Mouse (Mus musculus): ENCODE results near the gene Dcst2. TPM values are rescaled to one million over a fixed set of nuclear protein-coding genes. Genes with fewer than 3 reads are reported as not detected.

The Dcst2 gene
- total and polyA plus RNA-seq, 2 experiments from 2014 or later, result 0.51 TPM; not detected in 1

DNA sequence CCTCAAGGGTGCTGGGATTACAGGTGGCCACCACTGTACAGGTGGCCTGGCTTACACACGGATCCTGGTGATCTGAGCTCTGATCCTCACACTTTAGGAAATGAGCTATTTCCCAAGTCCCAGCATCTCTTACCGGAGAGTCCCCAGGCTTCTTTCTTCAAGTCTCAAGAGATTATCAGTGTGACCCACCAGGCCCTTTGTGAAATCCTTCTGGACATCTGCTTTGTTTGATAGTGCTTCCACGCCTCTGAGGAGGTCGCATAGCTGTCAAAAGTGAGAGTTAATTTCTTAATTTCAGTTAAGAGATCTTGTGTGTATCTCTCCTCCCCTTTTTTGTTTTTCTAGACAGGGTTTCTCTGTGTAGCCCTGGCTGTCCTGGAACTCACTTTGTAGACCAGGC lies 64.1 kb downstream of the Dcst2 start:
- no peaks in the 10 kb centered on the region for H3K9me3 ChIP-seq (ENCODE audit: low read length)
- ATAC-seq (ENCODE audit: low FRiP score) (no peak), DNase-seq (ENCODE audit: low spot score) (no peak)
- H3K4me1 ChIP-seq (ENCODE audit: insufficient read depth, low read length), result peaks cover under 1% of the 10 kb centered on the region; the same call in 1 of the 2 replicates
- H3K4me2 ChIP-seq (ENCODE audit: low read depth, low read length, poor library complexity, severe bottlenecking), result no peak overlapping the region
- no peak overlapping the region for H3K9ac ChIP-seq (replicated peaks; ENCODE audit: low read length, poor library complexity, severe bottlenecking)
- no peak for TF ChIP-seq CTCF (IDR thresholded peaks at IDR 0.05)
- no peak overlapping the region for H3K4me3 ChIP-seq (ENCODE audit: low read depth, low read length)
- no peaks in the 10 kb centered on the region for H3K27me3 ChIP-seq (ENCODE audit: insufficient read depth, low read length)
- H3K27ac ChIP-seq (ENCODE audit: low read depth, low read length), result no peak overlapping the region
- H3K36me3 ChIP-seq (ENCODE audit: insufficient read depth, low read length), result peaks cover 4% of the 10 kb centered on the region; the same call in 1 of the 2 replicates
- 80% methylated on average over 4 of the region's 4 CpGs for WGBS

Other genes with a start within 250 kb of the Dcst2 start
- gene Pklr, start 225.8 kb upstream of the Dcst2 start, total RNA-seq (2014; rRNA removed), result 0.47 TPM in 1 of 2 replicates, not detected in the other
- gene Pklr, start 225.8 kb upstream of the Dcst2 start, polyA plus RNA-seq (2015; fragmentation: Nextera tagmentation; extraction: Ambion mirVana), result 0.05 and 0.10 TPM in 2 replicates
- 94.8 and 97.8 TPM in 2 replicates for gene Hcn3, start 201.8 kb upstream of the Dcst2 start, total RNA-seq (2014; rRNA removed)
- gene Hcn3, start 201.8 kb upstream of the Dcst2 start, polyA plus RNA-seq (2015; fragmentation: Nextera tagmentation; extraction: Ambion mirVana), result 44.8 and 46.7 TPM in 2 replicates
- 38.9 and 44.5 TPM in 2 replicates for gene Clk2, start 197.2 kb upstream of the Dcst2 start, total RNA-seq (2014; rRNA removed)
- 12.1 and 12.6 TPM in 2 replicates for gene Clk2, start 197.2 kb upstream of the Dcst2 start, polyA plus RNA-seq (2015; fragmentation: Nextera tagmentation; extraction: Ambion mirVana)
- gene Scamp3, start 184.5 kb upstream of the Dcst2 start, total RNA-seq (2014; rRNA removed), result 71.1 and 84.8 TPM in 2 replicates
- gene Scamp3, start 184.5 kb upstream of the Dcst2 start, polyA plus RNA-seq (2015; fragmentation: Nextera tagmentation; extraction: Ambion mirVana), result 151 and 158 TPM in 2 replicates
- 12.7 and 22.2 TPM in 2 replicates for gene Fam189b, start 178.8 kb upstream of the Dcst2 start, total RNA-seq (2014; rRNA removed)
- 32.5 and 37.5 TPM in 2 replicates for gene Fam189b, start 178.8 kb upstream of the Dcst2 start, polyA plus RNA-seq (2015; fragmentation: Nextera tagmentation; extraction: Ambion mirVana)
- gene Gba, start 159.0 kb upstream of the Dcst2 start, total RNA-seq (2014; rRNA removed), result 56.8 and 64.6 TPM in 2 replicates
- gene Gba, start 159.0 kb upstream of the Dcst2 start, polyA plus RNA-seq (2015; fragmentation: Nextera tagmentation; extraction: Ambion mirVana), result 46.1 and 48.3 TPM in 2 replicates
- gene Thbs3, start 146.8 kb upstream of the Dcst2 start, total RNA-seq (2014; rRNA removed), result 38.5 and 42.9 TPM in 2 replicates
- 39.0 and 47.6 TPM in 2 replicates for gene Thbs3, start 146.8 kb upstream of the Dcst2 start, polyA plus RNA-seq (2015; fragmentation: Nextera tagmentation; extraction: Ambion mirVana)
- 101 and 108 TPM in 2 replicates for gene Mtx1, start 134.9 kb upstream of the Dcst2 start, total RNA-seq (2014; rRNA removed)
- 176 and 189 TPM in 2 replicates for gene Mtx1, start 134.9 kb upstream of the Dcst2 start, polyA plus RNA-seq (2015; fragmentation: Nextera tagmentation; extraction: Ambion mirVana)
- 2.8 and 3.8 TPM in 2 replicates for gene Muc1, start 132.9 kb upstream of the Dcst2 start, total RNA-seq (2014; rRNA removed)
- gene Muc1, start 132.9 kb upstream of the Dcst2 start, polyA plus RNA-seq (2015; fragmentation: Nextera tagmentation; extraction: Ambion mirVana), result 0.52 and 1.5 TPM in 2 replicates
- gene Krtcap2, start 116.0 kb upstream of the Dcst2 start, total RNA-seq (2014; rRNA removed), result 74.7 and 93.9 TPM in 2 replicates
- 219 TPM in 2 replicates for gene Krtcap2, start 116.0 kb upstream of the Dcst2 start, polyA plus RNA-seq (2015; fragmentation: Nextera tagmentation; extraction: Ambion mirVana)
- gene Trim46, start 115.7 kb upstream of the Dcst2 start, total RNA-seq (2014; rRNA removed), result 112 and 124 TPM in 2 replicates
- 69.1 TPM in 2 replicates for gene Trim46, start 115.7 kb upstream of the Dcst2 start, polyA plus RNA-seq (2015; fragmentation: Nextera tagmentation; extraction: Ambion mirVana)
- gene Dpm3, start 102.6 kb upstream of the Dcst2 start, total RNA-seq (2014; rRNA removed), result 198 and 223 TPM in 2 replicates
- 69.4 and 81.1 TPM in 2 replicates for gene Dpm3, start 102.6 kb upstream of the Dcst2 start, polyA plus RNA-seq (2015; fragmentation: Nextera tagmentation; extraction: Ambion mirVana)
- gene Slc50a1, start 91.4 kb upstream of the Dcst2 start, total RNA-seq (2014; rRNA removed), result 22.8 and 32.0 TPM in 2 replicates
- 42.4 and 48.7 TPM in 2 replicates for gene Slc50a1, start 91.4 kb upstream of the Dcst2 start, polyA plus RNA-seq (2015; fragmentation: Nextera tagmentation; extraction: Ambion mirVana)
- gene Efna1, start 80.8 kb upstream of the Dcst2 start, total RNA-seq (2014; rRNA removed), result 6.6 and 7.1 TPM in 2 replicates
- 8.9 and 9.4 TPM in 2 replicates for gene Efna1, start 80.8 kb upstream of the Dcst2 start, polyA plus RNA-seq (2015; fragmentation: Nextera tagmentation; extraction: Ambion mirVana)
- 93.5 and 115 TPM in 2 replicates for gene Efna3, start 39.0 kb upstream of the Dcst2 start, total RNA-seq (2014; rRNA removed)
- 52.3 and 58.4 TPM in 2 replicates for gene Efna3, start 39.0 kb upstream of the Dcst2 start, polyA plus RNA-seq (2015; fragmentation: Nextera tagmentation; extraction: Ambion mirVana)
- gene Efna4, start 23.9 kb upstream of the Dcst2 start, total RNA-seq (2014; rRNA removed), result 3.0 and 7.9 TPM in 2 replicates
- 2.5 and 3.5 TPM in 2 replicates for gene Efna4, start 23.9 kb upstream of the Dcst2 start, polyA plus RNA-seq (2015; fragmentation: Nextera tagmentation; extraction: Ambion mirVana)
- gene Adam15, start 12.0 kb upstream of the Dcst2 start, total RNA-seq (2014; rRNA removed), result 63.4 and 88.8 TPM in 2 replicates
- 73.6 and 79.4 TPM in 2 replicates for gene Adam15, start 12.0 kb upstream of the Dcst2 start, polyA plus RNA-seq (2015; fragmentation: Nextera tagmentation; extraction: Ambion mirVana)
- gene Dcst1, start 3.3 kb downstream of the Dcst2 start, total RNA-seq (2014; rRNA removed), result 0.05 TPM in 1 of 2 replicates, not detected in the other
- gene Dcst1, start 3.3 kb downstream of the Dcst2 start, polyA plus RNA-seq (2015; fragmentation: Nextera tagmentation; extraction: Ambion mirVana), result 1.1 TPM in 2 replicates
- gene Zbtb7b, start 32.8 kb downstream of the Dcst2 start, total RNA-seq (2014; rRNA removed), result 2.2 and 4.4 TPM in 2 replicates
- 0.53 and 0.88 TPM in 2 replicates for gene Zbtb7b, start 32.8 kb downstream of the Dcst2 start, polyA plus RNA-seq (2015; fragmentation: Nextera tagmentation; extraction: Ambion mirVana)
- gene Lenep, start 40.8 kb downstream of the Dcst2 start, total RNA-seq (2014; rRNA removed), result 1.8 and 2.3 TPM in 2 replicates
- gene Lenep, start 40.8 kb downstream of the Dcst2 start, polyA plus RNA-seq (2015; fragmentation: Nextera tagmentation; extraction: Ambion mirVana), result 0.27 TPM in 1 of 2 replicates, not detected in the other
- 32.0 and 34.1 TPM in 2 replicates for gene Flad1, start 49.9 kb downstream of the Dcst2 start, total RNA-seq (2014; rRNA removed)
- gene Flad1, start 49.9 kb downstream of the Dcst2 start, polyA plus RNA-seq (2015; fragmentation: Nextera tagmentation; extraction: Ambion mirVana), result 26.0 and 29.3 TPM in 2 replicates
- 22.4 and 29.2 TPM in 2 replicates for gene Cks1b, start 56.4 kb downstream of the Dcst2 start, total RNA-seq (2014; rRNA removed)
- 68.6 and 69.6 TPM in 2 replicates for gene Cks1b, start 56.4 kb downstream of the Dcst2 start, polyA plus RNA-seq (2015; fragmentation: Nextera tagmentation; extraction: Ambion mirVana)
- 21.7 and 24.9 TPM in 2 replicates for gene Shc1, start 56.5 kb downstream of the Dcst2 start, total RNA-seq (2014; rRNA removed)
- gene Shc1, start 56.5 kb downstream of the Dcst2 start, polyA plus RNA-seq (2015; fragmentation: Nextera tagmentation; extraction: Ambion mirVana), result 11.0 and 12.7 TPM in 2 replicates
- gene Pygo2, start 68.2 kb downstream of the Dcst2 start, total RNA-seq (2014; rRNA removed), result 77.8 and 91.3 TPM in 2 replicates
- 38.5 and 40.4 TPM in 2 replicates for gene Pygo2, start 68.2 kb downstream of the Dcst2 start, polyA plus RNA-seq (2015; fragmentation: Nextera tagmentation; extraction: Ambion mirVana)
- 18.5 and 21.3 TPM in 2 replicates for gene Pbxip1, start 74.7 kb downstream of the Dcst2 start, total RNA-seq (2014; rRNA removed)
- gene Pbxip1, start 74.7 kb downstream of the Dcst2 start, polyA plus RNA-seq (2015; fragmentation: Nextera tagmentation; extraction: Ambion mirVana), result 18.8 and 21.8 TPM in 2 replicates
- 90.8 and 121 TPM in 2 replicates for gene Pmvk, start 92.6 kb downstream of the Dcst2 start, total RNA-seq (2014; rRNA removed)
- gene Pmvk, start 92.6 kb downstream of the Dcst2 start, polyA plus RNA-seq (2015; fragmentation: Nextera tagmentation; extraction: Ambion mirVana), result 124 and 135 TPM in 2 replicates
- 21.4 and 23.3 TPM in 2 replicates for gene Kcnn3, start 158.2 kb downstream of the Dcst2 start, total RNA-seq (2014; rRNA removed)
- gene Kcnn3, start 158.2 kb downstream of the Dcst2 start, polyA plus RNA-seq (2015; fragmentation: Nextera tagmentation; extraction: Ambion mirVana), result 5.9 and 7.3 TPM in 2 replicates

All from midbrain, postnatal 0 days (tissue).